Mouse (Mus musculus) hindbrain, postnatal 0 days (tissue): ENCODE measurements around the gene Lmf1. TPM values are rescaled to one million over a fixed set of nuclear protein-coding genes. Genes with fewer than 3 reads are reported as not detected.
A peak's percentile ranks its signal among the peaks of the same experiment; 100 is the strongest.

Source experiments
- ATAC-seq: fragments of 200-750 bp; cut with Nextera tagmentation; 2 replicates; pipeline ENCODE4 v1.8.0; 2017; ENCODE audit warnings: mild to moderate bottlenecking, moderate TSS enrichment, moderate library complexity
- DNase-seq: peaks from one replicate; pipeline ENCODE4 v3.0.0-alpha.2; 2015; ENCODE audit warnings: low spot score
- H3K27ac ChIP-seq: fragments of 300-500 bp; sonication (generic); 2 replicates; pipeline ENCODE4 v1.5.1; 2014; ENCODE audit warnings: mild to moderate bottlenecking
- H3K27me3 ChIP-seq: fragments of 300-500 bp; sonication (generic); 2 replicates; pipeline ENCODE4 v1.6.1; 2014; ENCODE audit warnings: low read length, mixed read lengths; ENCODE audit not compliant: insufficient read depth
- H3K36me3 ChIP-seq: fragments of 300-500 bp; sonication (generic); 2 replicates; pipeline ENCODE4 v1.6.1; 2014; ENCODE audit warnings: low read length, mixed read lengths; ENCODE audit not compliant: insufficient read depth
- H3K4me1 ChIP-seq: fragments of 300-500 bp; sonication (generic); 2 replicates; pipeline ENCODE4 v1.6.1; 2014; ENCODE audit warnings: antibody characterized with exemption, low read length, mixed read lengths; ENCODE audit not compliant: insufficient read depth
- H3K4me2 ChIP-seq: fragments of 300-500 bp; sonication (generic); 2 replicates; pipeline ENCODE4 v1.6.1; 2014; ENCODE audit warnings: low read depth, mild to moderate bottlenecking, low read length, moderate library complexity, mixed read lengths
- H3K4me3 ChIP-seq: fragments of 300-500 bp; sonication (generic); 2 replicates; pipeline ENCODE4 v1.5.1; 2014; ENCODE audit warnings: low read length
- H3K9ac ChIP-seq: fragments of 300-500 bp; sonication (generic); replicated peaks from 2 replicates; pipeline ENCODE4 v1.6.1; 2014; ENCODE audit warnings: mild to moderate bottlenecking, low read length, moderate library complexity, mixed read lengths
- H3K9me3 ChIP-seq: fragments of 300-500 bp; sonication (generic); 2 replicates; pipeline ENCODE4 v1.6.1; 2016; ENCODE audit warnings: low read length, mixed read lengths
- CTCF ChIP-seq: IDR thresholded peaks from 2 replicates; pipeline ENCODE4 v1.5.1; 2016; ENCODE audit warnings: antibody characterized with exemption, control low read depth, low read depth
- WGBS: fragments of 180-500 bp; shearing (Covaris S2); extraction: QIAGEN DNeasy Blood & Tissue Kit; methylation state at CpG from one replicate; pipeline ENCODE4 v1.1.7; 2014; 5-methylcytosine and 5-hydroxymethylcytosine counted together
- polyA plus RNA-seq: library from polyadenylated mRNA; unstranded; fragments of >200 nt; fragmentation: Nextera tagmentation; extraction: Ambion mirVana; gene quantifications from 2 replicates; pipeline ENCODE4 v1.2.1, GENCODE M21; 2015
- total RNA-seq: library from RNA; depleted of rRNA; stranded (reverse); fragments of >200 nt; gene quantifications from 2 replicates; pipeline ENCODE4 v1.2.3, GENCODE M21; 2014

Gene Lmf1
- total and polyA plus RNA-seq, 2 experiments from 2014 or later, result 21.4 to 45.1 TPM

DNA sequence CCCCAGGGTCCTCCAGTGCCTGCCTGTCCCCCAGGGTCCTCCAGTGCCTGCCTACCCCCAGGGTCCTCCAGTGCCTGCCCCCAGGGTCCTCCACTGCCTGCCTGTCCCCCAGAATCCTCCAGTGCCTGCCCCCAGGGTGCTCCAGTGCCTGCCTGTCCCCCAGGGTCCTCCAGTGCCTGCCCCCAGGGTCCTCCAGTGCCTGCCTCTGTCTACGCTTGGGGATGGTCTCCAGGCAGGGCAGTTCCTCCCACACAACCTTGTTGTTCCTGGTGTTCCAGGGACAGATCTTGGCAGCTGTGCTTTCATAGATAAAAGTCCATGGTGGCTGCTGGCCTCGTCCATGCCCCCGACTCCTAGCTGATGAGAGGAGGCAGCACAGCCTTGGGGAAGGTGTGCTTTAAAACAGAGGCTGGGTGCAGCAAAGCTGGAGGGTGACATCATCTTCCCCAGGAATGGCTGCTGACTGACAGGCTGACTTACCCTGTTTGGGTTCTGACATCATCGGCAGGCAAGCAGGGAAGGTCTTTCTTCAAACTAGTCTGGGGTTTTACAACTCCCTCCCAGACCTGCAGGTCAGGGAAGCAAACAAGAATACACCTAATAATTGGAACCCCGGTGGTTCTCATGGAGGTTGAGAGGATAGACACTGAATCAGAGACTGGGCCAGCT, 18.2 kb upstream of the Lmf1 start:
- peak overlapping the region; percentile 78 for H3K27ac ChIP-seq
- no peak overlapping the region for H3K9ac ChIP-seq
- H3K36me3 ChIP-seq, result no peaks in the 10 kb centered on the region
- no peaks in the 10 kb centered on the region for H3K9me3 ChIP-seq
- H3K4me1 ChIP-seq, result peaks cover 24% of the 10 kb centered on the region
- ATAC-seq (no peak), DNase-seq (no peak)
- H3K4me3 ChIP-seq, result no peak overlapping the region
- no peaks in the 10 kb centered on the region for H3K27me3 ChIP-seq
- TF ChIP-seq CTCF, result no peak
- WGBS, result 39% methylated on average over 5 of the region's 5 CpGs
- no peak overlapping the region for H3K4me2 ChIP-seq

- Histone ChIP-seq H3K4me2 (no peak overlapping the region), H3K27me3 (no peaks in the 10 kb centered on the region), H3K36me3 (no peaks in the 10 kb centered on the region), H3K9me3 (no peaks in the 10 kb centered on the region), H3K4me1 (peaks cover 19% of the 10 kb centered on the region), H3K4me3 (no peak overlapping the region), H3K9ac (no peak overlapping the region), H3K27ac (peak overlapping the region; percentile 78)
- TF ChIP-seq CTCF, result no peak; the same call in 1 of the 2 replicates
- ATAC-seq, result peak; percentile 93
- WGBS, result 22% methylated on average over 16 of the region's 16 CpGs
- peak; percentile 87 for DNase-seq
Measured at GRCm38 (mm10) chr17:25561223-25562028, 17.5 kb upstream of the Lmf1 start.

GRCm38 (mm10) chr17:25564481-25564880, 14.4 kb upstream of the Lmf1 start:
- Histone ChIP-seq H3K4me2 (no peak overlapping the region), H3K4me3 (no peak overlapping the region), H3K9ac (no peak overlapping the region), H3K4me1 (peaks cover 8% of the 10 kb centered on the region; the same call in 1 of the 2 replicates), H3K9me3 (no peaks in the 10 kb centered on the region), H3K27ac (peak overlapping the region; percentile 69; the same call in 1 of the 2 replicates), H3K27me3 (no peaks in the 10 kb centered on the region), H3K36me3 (no peaks in the 10 kb centered on the region)
- DNase-seq (peak; percentile 70), ATAC-seq (no peak)
- TF ChIP-seq CTCF, result no peak
- 43% methylated on average over 5 of the region's 5 CpGs for WGBS

GRCm38 (mm10) chr17:25565244-25565643, 13.6 kb upstream of the Lmf1 start:
- no peak overlapping the region; the same call in 1 of the 2 replicates for H3K9ac ChIP-seq

DNA sequence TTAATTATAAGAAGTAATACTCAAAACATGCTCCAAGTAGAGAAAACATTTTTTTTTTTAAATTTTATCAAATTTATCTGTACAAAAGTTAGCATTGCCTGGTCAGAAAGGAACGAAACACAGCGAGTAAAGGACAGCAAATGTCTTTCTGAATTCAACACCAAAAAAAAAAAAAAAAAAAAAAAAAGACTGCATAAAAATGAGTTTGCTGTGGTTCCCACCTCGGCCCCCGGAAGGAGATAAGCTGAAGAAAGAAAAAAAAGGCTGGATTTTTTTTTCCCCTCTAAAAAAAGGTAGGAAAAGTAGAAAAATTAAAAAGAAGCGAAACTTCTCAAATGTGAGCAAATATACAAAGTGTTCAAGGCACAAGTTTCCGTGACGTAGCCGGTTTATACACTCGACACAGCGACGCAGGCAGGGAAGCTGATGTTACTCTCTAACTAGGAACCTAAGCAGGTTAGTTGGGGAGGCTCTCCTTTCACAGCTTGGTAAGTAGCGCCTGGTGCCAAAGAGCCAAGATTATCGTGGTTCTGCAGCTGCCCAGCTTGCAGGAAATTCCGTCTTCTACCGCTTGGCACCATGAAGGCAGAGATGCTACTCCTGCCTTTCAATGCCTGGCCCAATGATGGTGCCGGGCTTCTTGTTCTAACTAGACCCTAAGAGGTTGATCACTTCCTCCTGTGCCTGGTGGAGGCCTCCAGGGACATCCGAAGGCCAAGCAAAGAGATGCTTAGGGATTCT, 12.9 kb upstream of the Lmf1 start:
- ATAC-seq (no peak), DNase-seq (no peak)
- TF ChIP-seq CTCF, result no peak; the same call in 1 of the 2 replicates
- peak overlapping the region; percentile 70 for H3K27ac ChIP-seq
- H3K27me3 ChIP-seq, result peaks cover 9% of the 10 kb centered on the region; the same call in 1 of the 2 replicates
- WGBS, result 53% methylated on average over 17 of the region's 17 CpGs
- H3K9ac ChIP-seq, result peak overlapping the region; percentile 30; the same call in 1 of the 2 replicates
- H3K4me1 ChIP-seq, result peaks cover 12% of the 10 kb centered on the region; the same call in 1 of the 2 replicates
- peak overlapping the region; percentile 81 for H3K4me2 ChIP-seq
- peak overlapping the region; percentile 25 for H3K4me3 ChIP-seq
- H3K9me3 ChIP-seq, result no peaks in the 10 kb centered on the region
- H3K36me3 ChIP-seq, result no peaks in the 10 kb centered on the region

More at GRCm38 (mm10) chr17:25565244-25565643, 13.6 kb upstream of the Lmf1 start:
- H3K9me3 ChIP-seq, result no peaks in the 10 kb centered on the region
- WGBS, result 14% methylated on average over 6 of the region's 6 CpGs
- peaks cover 8% of the 10 kb centered on the region; the same call in 1 of the 2 replicates for H3K4me1 ChIP-seq
- 0 out of 2 replicates have a peak, but pooled peaks cover 3% of the 10 kb centered on the region for H3K27me3 ChIP-seq
- H3K36me3 ChIP-seq, result no peaks in the 10 kb centered on the region
- DNase-seq (peak; percentile 79), ATAC-seq (peak; percentile 19)
- peak overlapping the region; percentile 81 for H3K4me2 ChIP-seq
- no peak for TF ChIP-seq CTCF
- H3K27ac ChIP-seq, result peak overlapping the region; percentile 70
- 0 out of 2 replicates have a peak overlapping the region, but pooled peaks have one; percentile 7 for H3K4me3 ChIP-seq

DNA sequence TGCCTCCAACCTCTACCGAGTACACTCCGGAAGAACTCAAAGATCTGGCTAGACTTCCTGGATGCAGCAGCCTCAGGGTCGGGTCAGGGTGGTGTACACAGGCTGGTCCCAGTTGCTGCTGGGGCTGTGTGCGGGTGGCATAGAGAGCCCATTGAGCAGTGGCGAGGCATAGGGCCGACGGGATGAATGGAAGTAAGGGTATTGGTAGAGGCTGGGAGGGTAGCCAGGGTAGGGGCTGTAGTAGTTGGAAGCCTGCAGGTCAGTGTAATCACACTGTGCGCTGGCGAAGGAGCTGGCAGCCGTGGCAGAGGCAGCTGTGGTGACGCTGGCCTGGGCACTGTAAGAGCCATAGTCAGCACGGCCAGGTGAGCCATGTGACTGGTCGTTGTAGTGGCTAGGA, 11.6 kb upstream of the Lmf1 start:
- peak overlapping the region; percentile 67; the same call in 1 of the 2 replicates for H3K27ac ChIP-seq
- WGBS, result 56% methylated on average over 13 of the region's 13 CpGs
- H3K4me3 ChIP-seq, result peak overlapping the region; percentile 25
- peaks cover 18% of the 10 kb centered on the region; the same call in 1 of the 2 replicates for H3K4me1 ChIP-seq
- H3K9me3 ChIP-seq, result no peaks in the 10 kb centered on the region
- ATAC-seq, result peak; percentile 13; the same call in 1 of the 2 replicates
- no peak for DNase-seq
- H3K27me3 ChIP-seq, result peaks cover 10% of the 10 kb centered on the region; the same call in 1 of the 2 replicates
- H3K9ac ChIP-seq, result peak overlapping the region; percentile 28; the same call in 1 of the 2 replicates
- no peak for TF ChIP-seq CTCF
- H3K36me3 ChIP-seq, result no peaks in the 10 kb centered on the region
- H3K4me2 ChIP-seq, result peak overlapping the region; percentile 81
